Mouse (Mus musculus): ENCODE measurements at regions not wholly inside any gene's neighbourhood (a gene's known extent, or its start where the extent isn't known, plus 50 kb on each side); places are given as distances from the start of the nearest gene placed in this dataset.
A peak's percentile ranks its signal among the peaks of the same experiment; 100 is the strongest.

DNA sequence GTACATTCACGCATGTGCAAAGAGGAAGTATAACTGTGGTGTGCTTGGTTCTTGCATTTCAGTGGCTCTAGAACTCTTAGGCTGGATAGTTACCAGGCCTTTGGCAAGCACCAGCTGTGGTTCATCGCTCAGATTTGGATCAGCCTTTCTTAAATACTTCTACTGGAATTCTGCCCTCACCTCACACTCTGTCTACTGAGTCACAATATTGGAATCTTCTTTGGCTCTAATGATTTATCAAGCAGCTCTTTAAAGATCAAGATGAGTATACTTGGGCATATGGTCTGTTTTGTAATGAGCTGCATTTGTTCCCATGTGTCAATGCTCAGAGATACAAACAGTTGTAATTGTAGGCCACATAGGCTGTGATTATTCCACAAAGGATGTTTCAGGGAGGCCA is 197.5 kb downstream of the Icos start:
- DNase-seq (ENCODE audit: low spot score) (no peak), ATAC-seq (replicated peaks; ENCODE audit: low FRiP score) (no peak)
- Histone ChIP-seq H3K4me3 (ENCODE audit: low read depth, low read length) (no peak overlapping the region), H3K4me2 (no peak overlapping the region), H3K9ac (ENCODE audit: low read depth, low read length) (no peak overlapping the region), H3K27ac (ENCODE audit: low read depth, low read length) (no peak overlapping the region), H3K4me1 (replicated peaks; ENCODE audit: control insufficient read depth, insufficient read depth, low read length) (no peaks in the 10 kb centered on the region), H3K36me3 (ENCODE audit: control insufficient read depth, insufficient read depth, low read length) (no peaks in the 10 kb centered on the region), H3K27me3 (replicated peaks; ENCODE audit: control insufficient read depth, insufficient read depth, low read length) (no peaks in the 10 kb centered on the region), H3K9me3 (ENCODE audit: control insufficient read depth, low read length) (no peaks in the 10 kb centered on the region)
- WGBS: 82% methylated on average over 2 of the region's 2 CpGs

DNA sequence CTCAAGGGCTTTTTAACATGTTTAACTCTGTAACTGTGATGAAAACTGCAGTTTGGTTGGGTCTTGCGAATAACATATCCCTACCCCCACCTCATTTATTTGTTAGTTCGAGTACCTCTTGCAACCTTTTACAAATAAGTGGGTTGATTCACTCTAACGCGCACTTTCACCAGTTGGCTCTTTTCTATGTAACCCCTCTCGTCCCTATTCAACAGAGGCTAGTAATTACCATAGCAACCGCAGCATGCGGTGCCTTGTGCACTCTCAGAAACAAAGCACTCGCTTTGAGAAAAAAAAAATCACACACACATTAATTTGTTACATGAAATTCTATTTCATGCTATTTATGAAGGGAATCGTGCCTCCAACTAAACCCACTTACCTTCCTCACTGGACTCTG is 201.7 kb downstream of the Icos start:
- Histone ChIP-seq H3K4me1 (replicated peaks; ENCODE audit: control insufficient read depth, insufficient read depth, low read length) (no peaks in the 10 kb centered on the region; the same call in 1 of the 2 replicates), H3K4me2 (no peak overlapping the region), H3K27me3 (replicated peaks; ENCODE audit: control insufficient read depth, insufficient read depth, low read length) (no peaks in the 10 kb centered on the region), H3K4me3 (ENCODE audit: low read depth, low read length) (no peak overlapping the region), H3K9ac (ENCODE audit: low read depth, low read length) (no peak overlapping the region), H3K36me3 (ENCODE audit: control insufficient read depth, insufficient read depth, low read length) (no peaks in the 10 kb centered on the region), H3K27ac (ENCODE audit: low read depth, low read length) (no peak overlapping the region), H3K9me3 (ENCODE audit: control insufficient read depth, low read length) (no peaks in the 10 kb centered on the region)
- DNase-seq (ENCODE audit: low spot score) (no peak), ATAC-seq (replicated peaks; ENCODE audit: low FRiP score) (no peak)
- WGBS: 83% methylated on average over 9 of the region's 9 CpGs

DNA sequence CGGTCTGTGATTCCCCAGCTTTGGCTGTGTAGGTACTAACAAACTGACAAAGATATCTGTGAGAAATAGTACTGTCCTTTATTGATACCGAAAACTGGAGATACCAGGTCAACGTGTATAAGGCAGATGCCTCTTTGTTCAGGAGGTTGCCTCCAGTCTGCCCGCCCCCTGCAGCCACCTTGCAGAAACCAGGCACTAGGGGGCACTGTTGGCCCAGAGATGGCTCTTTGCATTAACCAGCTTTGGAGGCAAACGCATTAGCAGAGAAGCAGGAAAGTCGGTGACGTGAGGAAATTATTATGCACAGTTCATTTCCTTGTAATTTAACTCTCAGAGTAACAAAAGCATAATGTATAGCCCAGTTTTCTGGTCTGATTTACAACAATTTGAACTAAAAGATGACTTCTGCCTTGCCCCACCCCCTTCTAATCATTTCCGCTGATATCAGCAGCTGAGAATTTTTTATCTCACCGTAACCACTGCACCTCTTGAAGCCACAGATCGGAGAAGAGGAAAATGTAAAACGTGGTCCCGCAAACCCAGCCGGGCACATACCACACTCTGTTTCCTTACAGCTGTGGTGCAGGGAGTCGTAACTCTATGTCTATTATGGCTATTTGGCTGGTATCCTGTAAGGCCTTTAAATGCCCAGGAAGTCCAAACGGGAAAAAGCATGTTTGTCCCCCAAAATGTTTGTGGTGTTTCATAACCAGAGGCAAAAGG is 203.5 kb downstream of the Icos start:
- no peaks in the 10 kb centered on the region for H3K36me3 ChIP-seq (ENCODE audit: control insufficient read depth, insufficient read depth, low read length)
- ATAC-seq (replicated peaks; ENCODE audit: low FRiP score) (peak; percentile 45; the same call in 1 of the 2 replicates), DNase-seq (ENCODE audit: low spot score) (peak; percentile 84)
- peak overlapping the region; percentile 61 for H3K4me2 ChIP-seq
- no peaks in the 10 kb centered on the region for H3K9me3 ChIP-seq (ENCODE audit: control insufficient read depth, low read length)
- H3K4me3 ChIP-seq (ENCODE audit: low read depth, low read length): peak overlapping the region; percentile 10; the same call in 1 of the 2 replicates
- no peak overlapping the region for H3K27ac ChIP-seq (ENCODE audit: low read depth, low read length)
- H3K9ac ChIP-seq (ENCODE audit: low read depth, low read length): no peak overlapping the region
- no peaks in the 10 kb centered on the region; the same call in 1 of the 2 replicates for H3K4me1 ChIP-seq (replicated peaks; ENCODE audit: control insufficient read depth, insufficient read depth, low read length)
- no peaks in the 10 kb centered on the region for H3K27me3 ChIP-seq (replicated peaks; ENCODE audit: control insufficient read depth, insufficient read depth, low read length)
- 18% methylated on average over 15 of the region's 15 CpGs for WGBS

DNA sequence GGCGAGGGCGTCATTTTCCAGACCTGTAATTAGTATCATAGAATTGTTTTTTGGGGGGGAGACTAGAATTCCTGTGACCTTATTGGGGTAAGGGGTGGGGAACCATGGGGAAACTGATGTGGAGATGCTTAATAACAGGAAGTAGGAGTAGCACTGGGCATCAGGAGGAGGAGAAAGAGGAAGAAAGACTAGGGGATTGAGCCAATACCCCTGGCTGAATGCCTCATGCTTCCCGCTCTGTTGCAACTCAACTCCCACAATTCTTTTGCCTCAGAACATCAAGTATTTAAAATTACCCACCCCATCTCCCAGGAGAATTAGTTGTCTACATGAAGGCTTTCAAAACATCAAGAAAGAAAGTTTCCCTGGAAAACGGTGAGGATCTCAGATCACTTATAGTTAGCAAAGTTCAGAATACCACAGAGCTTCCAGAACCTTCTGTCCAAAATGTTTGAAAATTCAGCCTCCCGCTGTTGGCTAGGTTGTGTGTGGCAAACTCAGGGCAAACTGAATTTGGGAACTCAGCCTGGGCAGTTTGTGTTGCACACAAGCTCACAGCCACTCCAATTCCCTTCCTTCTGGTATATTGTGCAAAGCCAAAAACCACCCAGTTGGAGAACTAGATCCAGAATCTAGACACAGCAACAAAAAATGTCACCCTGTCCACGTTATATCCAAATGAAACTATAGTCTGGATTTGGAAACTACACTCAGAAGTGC is 209.8 kb downstream of the Icos start:
- no peaks in the 10 kb centered on the region for H3K9me3 ChIP-seq (ENCODE audit: control insufficient read depth, low read length)
- H3K4me3 ChIP-seq (ENCODE audit: low read depth, low read length): no peak overlapping the region
- no peak overlapping the region for H3K27ac ChIP-seq (ENCODE audit: low read depth, low read length)
- DNase-seq (ENCODE audit: low spot score) (no peak), ATAC-seq (replicated peaks; ENCODE audit: low FRiP score) (no peak)
- H3K4me2 ChIP-seq: no peak overlapping the region
- H3K36me3 ChIP-seq (ENCODE audit: control insufficient read depth, insufficient read depth, low read length): no peaks in the 10 kb centered on the region
- no peaks in the 10 kb centered on the region for H3K27me3 ChIP-seq (replicated peaks; ENCODE audit: control insufficient read depth, insufficient read depth, low read length)
- WGBS: 81% methylated on average over 6 of the region's 6 CpGs
- H3K4me1 ChIP-seq (replicated peaks; ENCODE audit: control insufficient read depth, insufficient read depth, low read length): no peaks in the 10 kb centered on the region
- H3K9ac ChIP-seq (ENCODE audit: low read depth, low read length): no peak overlapping the region

DNA sequence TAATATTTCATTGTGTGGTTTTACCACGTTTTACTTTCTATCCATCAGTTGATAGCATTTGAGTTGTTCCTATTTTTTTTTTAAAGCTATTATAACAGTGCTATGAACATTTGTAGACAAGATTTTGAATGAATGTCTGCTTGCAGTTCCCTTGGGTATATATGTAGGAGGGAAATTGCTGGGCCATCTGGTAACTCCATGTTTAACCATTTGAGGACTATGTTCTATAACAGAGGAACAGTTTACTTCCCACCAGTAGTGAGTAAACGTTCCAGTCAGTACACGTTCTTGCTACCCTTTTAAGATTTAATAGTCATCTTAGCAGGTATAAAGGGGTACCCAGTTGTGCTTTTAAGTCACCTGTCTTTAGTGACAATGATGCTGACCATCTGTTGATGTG is 213.2 kb downstream of the Icos start:
- 77% methylated on average over 3 of the region's 3 CpGs for WGBS
- no peak overlapping the region for H3K9ac ChIP-seq (ENCODE audit: low read depth, low read length)
- ATAC-seq (replicated peaks; ENCODE audit: low FRiP score): no peak

DNA sequence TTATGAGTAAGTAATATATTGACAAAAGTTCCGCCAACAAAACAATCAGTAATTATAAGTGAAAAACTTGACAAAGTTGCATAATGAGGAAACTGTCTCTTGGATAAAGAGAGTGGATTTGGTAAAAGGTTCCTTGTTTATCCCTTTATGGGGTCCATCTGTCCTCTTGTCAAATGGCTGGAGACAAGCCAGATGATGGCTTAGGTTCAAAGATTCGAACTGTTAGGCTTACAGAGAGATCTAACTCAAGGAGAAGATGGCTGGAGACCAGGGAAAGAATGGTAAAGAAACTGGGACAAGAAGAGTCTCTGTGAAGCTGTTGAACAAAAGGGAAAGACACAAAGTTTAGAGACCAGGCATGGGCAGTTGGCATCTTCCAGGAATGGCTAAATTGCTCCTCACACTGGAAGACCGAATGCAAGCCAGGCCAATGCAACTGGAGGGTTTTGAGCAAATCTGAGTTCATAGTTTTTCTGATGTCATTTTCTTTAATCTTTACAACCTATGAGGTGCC is 220.9 kb downstream of the Icos start:
- DNase-seq (ENCODE audit: low spot score) (no peak), ATAC-seq (replicated peaks; ENCODE audit: low FRiP score) (no peak)
- no peaks in the 10 kb centered on the region for H3K27me3 ChIP-seq (replicated peaks; ENCODE audit: control insufficient read depth, insufficient read depth, low read length)
- no peak overlapping the region for H3K4me2 ChIP-seq
- H3K9ac ChIP-seq (ENCODE audit: low read depth, low read length): no peak overlapping the region
- no peak overlapping the region for H3K27ac ChIP-seq (ENCODE audit: low read depth, low read length)
- H3K4me3 ChIP-seq (ENCODE audit: low read depth, low read length): no peak overlapping the region
- no peaks in the 10 kb centered on the region for H3K36me3 ChIP-seq (ENCODE audit: control insufficient read depth, insufficient read depth, low read length)
- H3K9me3 ChIP-seq (ENCODE audit: control insufficient read depth, low read length): no peaks in the 10 kb centered on the region
- H3K4me1 ChIP-seq (replicated peaks; ENCODE audit: control insufficient read depth, insufficient read depth, low read length): no peaks in the 10 kb centered on the region
- WGBS: 82% methylated on average over 3 of the region's 3 CpGs

More for the DNA sequence above, 213.2 kb downstream of the Icos start:
- Histone ChIP-seq H3K27me3 (replicated peaks; ENCODE audit: control insufficient read depth, insufficient read depth, low read length) (no peaks in the 10 kb centered on the region), H3K9me3 (ENCODE audit: control insufficient read depth, low read length) (no peaks in the 10 kb centered on the region), H3K27ac (ENCODE audit: low read depth, low read length) (no peak overlapping the region), H3K4me2 (no peak overlapping the region), H3K36me3 (ENCODE audit: control insufficient read depth, insufficient read depth, low read length) (no peaks in the 10 kb centered on the region), H3K4me3 (ENCODE audit: low read depth, low read length) (no peak overlapping the region), H3K4me1 (replicated peaks; ENCODE audit: control insufficient read depth, insufficient read depth, low read length) (no peaks in the 10 kb centered on the region)
- DNase-seq (ENCODE audit: low spot score): no peak

DNA sequence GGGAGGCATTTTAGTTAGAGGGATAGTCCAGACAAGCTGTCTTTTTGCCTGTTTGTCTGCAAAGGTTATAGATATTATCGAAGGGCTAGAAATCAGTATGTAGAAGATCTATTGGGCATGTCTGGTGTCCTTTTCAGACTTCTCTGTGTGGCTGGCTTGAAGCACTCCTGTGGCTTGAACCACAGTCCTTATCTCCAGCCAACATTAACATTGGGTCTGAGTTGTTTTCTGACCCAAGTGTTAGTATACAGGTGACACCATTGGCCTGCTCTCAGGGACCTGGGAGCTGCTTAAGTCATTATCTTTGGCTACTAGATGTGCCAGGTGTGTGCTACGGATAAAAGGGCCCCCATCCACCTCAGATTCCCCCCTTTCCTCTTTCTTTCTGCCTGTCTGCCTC is 223.3 kb downstream of the Icos start:
- Histone ChIP-seq H3K36me3 (ENCODE audit: control insufficient read depth, insufficient read depth, low read length) (no peaks in the 10 kb centered on the region), H3K27me3 (replicated peaks; ENCODE audit: control insufficient read depth, insufficient read depth, low read length) (no peaks in the 10 kb centered on the region), H3K4me3 (ENCODE audit: low read depth, low read length) (no peak overlapping the region), H3K4me2 (no peak overlapping the region), H3K9me3 (ENCODE audit: control insufficient read depth, low read length) (no peaks in the 10 kb centered on the region), H3K9ac (ENCODE audit: low read depth, low read length) (no peak overlapping the region), H3K27ac (ENCODE audit: low read depth, low read length) (no peak overlapping the region), H3K4me1 (replicated peaks; ENCODE audit: control insufficient read depth, insufficient read depth, low read length) (no peaks in the 10 kb centered on the region)
- DNase-seq (ENCODE audit: low spot score) (no peak), ATAC-seq (replicated peaks; ENCODE audit: low FRiP score) (no peak)
- 50% methylated on average over 2 of the region's 2 CpGs for WGBS

DNA sequence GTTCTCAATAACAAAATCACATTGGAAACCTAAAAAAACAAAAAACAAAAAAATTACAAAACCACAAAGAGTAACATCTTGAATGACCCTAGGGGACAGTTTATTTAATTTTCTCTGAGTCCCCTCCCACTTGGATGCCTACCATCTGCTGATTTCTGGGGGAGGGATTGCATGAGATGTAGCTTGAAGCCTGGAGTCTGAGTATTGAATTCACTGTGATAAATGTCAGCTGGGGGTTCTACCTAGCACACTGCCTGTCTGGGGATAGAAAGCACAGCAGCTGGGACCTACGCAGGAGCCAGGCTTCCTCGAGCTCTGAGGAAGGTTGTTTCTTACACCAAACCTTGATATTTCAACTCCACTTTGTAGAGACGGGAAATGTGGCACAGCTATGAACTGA is 224.4 kb downstream of the Icos start:
- WGBS: 85% methylated on average over 3 of the region's 3 CpGs
- DNase-seq (ENCODE audit: low spot score): no peak
- H3K27ac ChIP-seq (ENCODE audit: low read depth, low read length): no peak overlapping the region
- no peak overlapping the region for H3K4me3 ChIP-seq (ENCODE audit: low read depth, low read length)
- H3K4me1 ChIP-seq (replicated peaks; ENCODE audit: control insufficient read depth, insufficient read depth, low read length): no peaks in the 10 kb centered on the region
- H3K4me2 ChIP-seq: no peak overlapping the region
- no peaks in the 10 kb centered on the region for H3K27me3 ChIP-seq (replicated peaks; ENCODE audit: control insufficient read depth, insufficient read depth, low read length)
- H3K36me3 ChIP-seq (ENCODE audit: control insufficient read depth, insufficient read depth, low read length): no peaks in the 10 kb centered on the region
- ATAC-seq (replicated peaks; ENCODE audit: low FRiP score): no peak
- no peaks in the 10 kb centered on the region for H3K9me3 ChIP-seq (ENCODE audit: control insufficient read depth, low read length)
- H3K9ac ChIP-seq (ENCODE audit: low read depth, low read length): no peak overlapping the region
